Mouse (Mus musculus): Measurements from ENCODE around the gene Grip1. TPM values are rescaled to one million over a fixed set of nuclear protein-coding genes. Genes with fewer than 3 reads are reported as not detected.

Grip1 gene
- 0.06 and 0.20 TPM in 2 replicates for polyA plus RNA-seq (2012; rRNA removed; ENCODE audit: low replicate concordance)

GRCm38 (mm10) chr10:119453431-119454105, at the start of gene Grip1:
Gene Grip1, plus strand, starts transcription at chr10:119453830.

GRCm38 (mm10) chr10:120112507-120113396, 659.1 kb downstream of the Grip1 start, which contains the start of gene Helb:
Gene Helb, minus strand, starts transcription at chr10:120112987.

Other genes starting within 250 kb of the Grip1 start
- gene Cand1, start 213.8 kb upstream of the Grip1 start, polyA plus RNA-seq (2012; rRNA removed; ENCODE audit: low replicate concordance), result 20.3 and 47.8 TPM in 2 replicates

All from mammary gland, adult 2 months (tissue).